Mouse (Mus musculus) hindbrain, embryonic 16.5 days (tissue): ENCODE data around the gene Gm16253. TPM values are rescaled to one million over a fixed set of nuclear protein-coding genes. Genes with fewer than 3 reads are reported as not detected.
A peak's percentile ranks its signal among the peaks of the same experiment; 100 is the strongest.

Experiments used
- ATAC-seq: fragments of 200-750 bp; cut with Nextera tagmentation; 2 replicates; pipeline ENCODE4 v1.8.0; 2017; ENCODE audit warnings: moderate TSS enrichment, moderate library complexity
- H3K27ac ChIP-seq: fragments of 300-500 bp; sonication (generic); 2 replicates; pipeline ENCODE4 v1.5.1; 2014; ENCODE audit warnings: low read depth, mild to moderate bottlenecking, control low read depth, low read length, moderate library complexity
- H3K27me3 ChIP-seq: fragments of 300-500 bp; sonication (generic); replicated peaks from 2 replicates; pipeline ENCODE4 v1.6.1; 2014; ENCODE audit warnings: low read length; ENCODE audit not compliant: control insufficient read depth, insufficient read depth
- H3K36me3 ChIP-seq: fragments of 300-500 bp; sonication (generic); 2 replicates; pipeline ENCODE4 v1.6.1; 2014; ENCODE audit warnings: mild to moderate bottlenecking, low read length, moderate library complexity, mixed read lengths; ENCODE audit not compliant: control insufficient read depth, insufficient read depth
- H3K4me1 ChIP-seq: fragments of 300-500 bp; sonication (generic); 2 replicates; pipeline ENCODE4 v1.6.1; 2014; ENCODE audit warnings: low read depth, low read length; ENCODE audit not compliant: control insufficient read depth, insufficient read depth
- H3K4me2 ChIP-seq: fragments of 300-500 bp; sonication (generic); 2 replicates; pipeline ENCODE4 v1.6.1; 2014; ENCODE audit warnings: mild to moderate bottlenecking, low read length, control low read depth, moderate library complexity
- H3K4me3 ChIP-seq: fragments of 300-500 bp; sonication (generic); 2 replicates; pipeline ENCODE4 v1.5.1; 2014; ENCODE audit warnings: mild to moderate bottlenecking, low read length, control low read depth, moderate library complexity
- H3K9ac ChIP-seq: fragments of 300-500 bp; sonication (generic); 2 replicates; pipeline ENCODE4 v1.6.1; 2014; ENCODE audit warnings: low read depth, mild to moderate bottlenecking, control low read depth, low read length, moderate library complexity
- H3K9me3 ChIP-seq: fragments of 300-500 bp; sonication (generic); 2 replicates; pipeline ENCODE4 v1.6.1; 2014; ENCODE audit warnings: mild to moderate bottlenecking, low read length, moderate library complexity; ENCODE audit not compliant: control insufficient read depth
- WGBS: fragments of 180-500 bp; shearing (Covaris S2); extraction: QIAGEN DNeasy Blood & Tissue Kit; methylation state at CpG from one replicate; pipeline ENCODE4 v1.1.7; 2014; 5-methylcytosine and 5-hydroxymethylcytosine counted together
- polyA plus RNA-seq: library from polyadenylated mRNA; unstranded; fragments of >200 nt; fragmentation: Nextera tagmentation; extraction: Ambion mirVana; gene quantifications from 2 replicates; pipeline ENCODE4 v1.2.1, GENCODE M21; 2015

The Gm16253 gene
- polyA plus RNA-seq, 1 experiment from 2014 or later, result 1.0 TPM

DNA sequence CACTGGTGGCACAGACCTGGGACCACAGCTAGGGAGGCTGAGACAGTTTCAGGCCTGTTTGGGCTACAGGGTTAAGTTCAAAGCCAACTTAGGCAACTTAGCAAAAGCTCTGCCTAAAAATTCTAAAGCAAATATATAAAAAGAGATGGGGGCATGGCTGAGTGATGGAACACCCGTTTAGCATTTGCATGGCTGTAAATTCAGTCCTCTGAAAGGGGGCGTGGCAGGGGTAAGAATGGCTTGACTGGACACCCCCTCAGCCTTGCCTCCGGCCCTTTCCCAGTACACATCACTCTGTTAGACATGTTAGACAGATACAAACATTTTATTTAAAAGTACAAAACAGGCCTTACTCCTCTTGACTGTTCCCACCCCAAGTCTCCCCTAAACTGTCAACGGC is 782 bp downstream of the Gm16253 start:
- no peak overlapping the region for H3K4me2 ChIP-seq
- H3K27me3 ChIP-seq, result no peaks in the 10 kb centered on the region
- no peaks in the 10 kb centered on the region for H3K36me3 ChIP-seq
- no peak overlapping the region for H3K9ac ChIP-seq
- peak overlapping the region; percentile 70; the same call in 1 of the 2 replicates for H3K27ac ChIP-seq
- H3K4me1 ChIP-seq, result peaks cover 7% of the 10 kb centered on the region
- no peak for ATAC-seq
- no peaks in the 10 kb centered on the region for H3K9me3 ChIP-seq
- 72% methylated on average over 4 of the region's 4 CpGs for WGBS
- H3K4me3 ChIP-seq, result no peak overlapping the region

DNA sequence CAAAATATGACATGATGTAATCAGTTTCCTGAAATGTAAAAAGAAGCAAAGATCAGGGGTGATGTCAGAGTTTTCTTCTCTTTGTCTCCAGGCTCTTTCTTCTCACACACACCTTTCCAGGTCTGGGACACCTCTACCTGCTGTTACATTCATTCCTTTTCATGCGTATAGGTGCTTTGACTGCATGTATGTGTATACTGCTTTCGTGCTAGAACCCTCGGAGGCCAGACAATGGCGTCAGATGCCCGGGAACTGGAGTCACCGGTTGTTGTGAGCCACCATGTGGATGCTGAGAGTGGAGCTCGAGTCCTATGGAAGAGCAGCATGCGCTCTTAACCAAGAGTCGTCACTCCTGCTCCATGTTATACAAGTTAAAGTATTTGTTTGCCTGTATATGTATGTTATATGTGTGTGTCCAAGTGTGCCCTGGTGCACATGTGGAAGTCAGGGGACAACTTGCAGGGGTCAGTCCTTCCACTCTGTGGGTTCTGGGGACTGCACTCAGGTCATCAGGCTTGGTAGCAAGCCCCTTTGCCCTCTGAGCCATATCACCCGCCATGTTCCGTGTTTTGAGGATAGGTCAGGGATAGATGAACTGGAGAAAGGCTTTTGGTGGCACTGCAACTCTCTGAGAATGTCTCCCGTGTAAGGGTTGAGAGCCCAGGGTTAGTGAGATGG is 1.9 kb downstream of the Gm16253 start:
- no peak overlapping the region for H3K27ac ChIP-seq
- ATAC-seq, result no peak
- H3K9me3 ChIP-seq, result no peaks in the 10 kb centered on the region
- H3K4me2 ChIP-seq, result no peak overlapping the region
- no peaks in the 10 kb centered on the region for H3K36me3 ChIP-seq
- H3K27me3 ChIP-seq, result no peaks in the 10 kb centered on the region
- H3K9ac ChIP-seq, result no peak overlapping the region
- 78% methylated on average over 12 of the region's 12 CpGs for whole genome bisulfite sequencing
- no peak overlapping the region for H3K4me3 ChIP-seq
- peaks cover 7% of the 10 kb centered on the region for H3K4me1 ChIP-seq

DNA sequence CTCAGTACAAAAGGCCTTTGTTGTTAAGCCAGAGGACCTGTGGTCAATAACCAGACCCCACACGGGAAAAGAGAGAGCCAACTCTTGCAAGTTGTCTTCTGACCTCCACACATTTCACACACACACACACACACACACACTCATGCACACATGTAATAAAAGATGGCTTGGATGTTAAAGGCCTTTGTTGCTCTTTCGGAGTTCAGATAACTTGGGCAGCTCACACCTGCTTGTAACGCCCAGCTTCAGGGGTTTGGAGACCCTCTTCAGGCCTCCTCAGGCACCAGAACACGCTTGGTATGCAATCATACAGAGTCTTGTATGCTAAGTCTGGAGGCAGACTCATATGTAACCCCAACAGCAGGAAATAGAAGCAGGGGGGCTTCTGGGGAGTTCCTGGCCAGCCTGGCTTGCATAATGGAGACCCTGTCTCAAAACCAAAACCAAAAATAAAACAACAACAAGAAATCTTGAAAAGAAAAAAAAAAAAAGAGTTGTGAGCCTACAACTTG is 2.5 kb downstream of the Gm16253 start:
- Histone ChIP-seq H3K27me3 (no peaks in the 10 kb centered on the region), H3K9me3 (no peaks in the 10 kb centered on the region), H3K4me2 (no peak overlapping the region), H3K9ac (no peak overlapping the region), H3K27ac (no peak overlapping the region), H3K4me1 (peaks cover 7% of the 10 kb centered on the region), H3K4me3 (no peak overlapping the region), H3K36me3 (no peaks in the 10 kb centered on the region)
- 84% methylated on average over 4 of the region's 4 CpGs for WGBS
- ATAC-seq, result no peak

DNA sequence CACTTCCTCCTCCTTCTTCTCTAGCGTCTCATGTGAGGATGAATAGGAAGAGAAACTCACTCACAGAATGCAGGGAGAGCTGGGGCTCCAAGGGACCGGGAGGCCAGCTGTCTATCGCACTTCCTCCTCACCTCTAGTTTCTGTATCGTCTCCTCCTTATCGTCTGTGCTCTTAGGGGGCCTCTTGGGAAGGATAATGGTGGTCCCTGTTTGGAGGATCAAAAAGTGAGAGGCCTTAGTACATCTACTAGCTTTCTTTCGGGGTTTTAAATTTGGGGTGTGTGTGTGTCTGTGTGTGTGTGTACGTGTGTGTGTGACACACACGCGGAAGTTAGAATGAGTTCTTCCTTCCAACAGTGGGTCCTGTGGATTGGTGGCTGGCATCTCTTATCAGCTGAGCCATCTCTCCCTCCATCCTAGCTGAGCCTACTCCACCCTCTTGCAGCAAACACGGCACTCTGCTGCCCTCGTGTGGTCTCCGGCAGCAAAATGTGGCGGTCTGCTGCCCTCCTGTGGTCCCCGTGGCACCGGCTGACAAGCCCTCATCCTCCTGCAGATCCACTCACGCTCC is 3.2 kb downstream of the Gm16253 start:
- H3K27ac ChIP-seq, result peak overlapping the region; percentile 13; the same call in 1 of the 2 replicates
- H3K4me3 ChIP-seq, result peak overlapping the region; percentile 30
- no peaks in the 10 kb centered on the region for H3K9me3 ChIP-seq
- H3K4me1 ChIP-seq, result peaks cover 7% of the 10 kb centered on the region
- H3K36me3 ChIP-seq, result no peaks in the 10 kb centered on the region
- ATAC-seq, result peak; percentile 82
- 13% methylated on average over 16 of the region's 16 CpGs for WGBS
- H3K9ac ChIP-seq, result peak overlapping the region; percentile 61
- no peaks in the 10 kb centered on the region for H3K27me3 ChIP-seq
- peak overlapping the region; percentile 56 for H3K4me2 ChIP-seq

DNA sequence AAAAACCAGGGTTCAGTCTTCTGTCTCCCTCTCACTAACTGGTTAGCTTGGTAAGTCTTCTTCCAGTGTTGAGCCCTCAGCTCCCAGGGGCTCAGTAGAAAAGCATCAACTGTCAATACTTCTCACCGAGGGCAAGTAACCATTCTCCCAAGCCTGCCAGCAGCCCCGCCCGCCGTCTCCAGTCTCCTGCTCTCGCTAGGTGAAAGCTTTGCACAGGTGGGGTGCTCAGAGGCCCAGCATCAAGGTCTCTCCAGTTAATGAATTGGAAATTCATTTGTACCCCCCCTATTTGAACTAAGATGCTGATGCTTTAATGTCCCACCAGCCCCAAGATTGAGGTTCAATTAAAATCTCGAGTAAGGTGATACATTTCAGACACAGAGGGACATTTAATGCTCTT is 4.4 kb downstream of the Gm16253 start:
- Histone ChIP-seq H3K9me3 (no peaks in the 10 kb centered on the region), H3K27ac (no peak overlapping the region), H3K9ac (no peak overlapping the region), H3K27me3 (no peaks in the 10 kb centered on the region), H3K36me3 (no peaks in the 10 kb centered on the region), H3K4me3 (no peak overlapping the region), H3K4me1 (peaks cover 7% of the 10 kb centered on the region), H3K4me2 (no peak overlapping the region)
- 58% methylated on average over 6 of the region's 6 CpGs for WGBS
- ATAC-seq, result no peak

DNA sequence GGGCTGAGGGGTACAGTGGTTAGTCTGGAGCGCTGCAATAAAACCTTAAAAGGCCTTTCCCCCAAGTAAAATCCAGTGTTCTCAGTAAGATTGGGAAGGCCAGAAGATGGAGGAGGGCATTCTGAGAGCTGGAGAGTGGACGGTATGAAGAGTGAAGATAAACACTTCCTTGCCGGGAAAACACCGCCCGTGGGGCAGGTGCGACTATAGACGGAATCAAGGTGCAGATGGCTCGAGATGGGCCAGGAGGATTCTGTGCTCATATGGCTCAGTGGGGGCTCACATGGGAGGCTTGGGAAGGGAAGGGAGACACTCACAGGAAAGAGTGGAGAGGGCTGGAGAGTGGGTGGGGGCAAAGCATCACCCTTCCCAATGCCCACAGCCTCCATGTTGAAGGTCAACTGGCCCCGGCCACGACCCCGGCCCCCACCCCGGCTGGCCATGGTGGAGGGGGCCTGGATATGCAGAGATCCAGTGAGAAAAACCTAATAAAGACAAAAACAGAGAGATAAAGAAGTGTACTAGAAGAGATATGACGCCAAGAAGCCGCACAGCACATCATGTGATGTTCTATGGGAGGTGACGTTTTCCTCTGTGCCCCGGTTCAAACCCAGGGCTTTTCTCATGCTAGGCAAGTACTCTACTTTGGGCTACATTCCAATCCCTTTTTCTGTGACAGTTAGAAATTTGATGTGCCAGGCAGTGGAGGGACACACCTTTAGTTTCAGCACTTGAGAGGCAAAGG is 5.2 kb downstream of the Gm16253 start:
- no peak overlapping the region for H3K27ac ChIP-seq
- H3K4me2 ChIP-seq, result no peak overlapping the region
- H3K4me1 ChIP-seq, result peaks cover 7% of the 10 kb centered on the region
- no peaks in the 10 kb centered on the region for H3K27me3 ChIP-seq
- no peak overlapping the region for H3K4me3 ChIP-seq
- H3K9ac ChIP-seq, result no peak overlapping the region
- ATAC-seq, result no peak
- no peaks in the 10 kb centered on the region for H3K9me3 ChIP-seq
- no peaks in the 10 kb centered on the region for H3K36me3 ChIP-seq
- WGBS, result 87% methylated on average over 16 of the region's 16 CpGs

DNA sequence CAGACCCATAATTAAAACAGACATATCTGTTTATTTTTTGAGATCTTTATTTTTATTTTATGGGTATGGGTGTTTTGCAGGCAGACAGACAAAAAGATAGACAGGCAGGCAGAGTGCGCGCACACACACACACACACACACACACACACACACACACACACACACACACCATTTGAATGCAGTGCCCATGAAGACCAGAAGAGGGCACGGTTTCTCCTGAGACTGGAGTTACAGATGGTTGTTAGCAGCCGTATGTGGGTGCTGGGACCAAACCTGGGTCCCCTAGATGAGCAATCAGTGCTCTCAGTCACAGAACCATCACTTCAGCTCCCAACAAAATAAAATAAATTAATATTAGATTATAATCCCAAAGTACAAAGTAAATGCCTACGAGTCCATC is 6.6 kb downstream of the Gm16253 start:
- Histone ChIP-seq H3K4me2 (no peak overlapping the region), H3K4me3 (no peak overlapping the region), H3K9ac (no peak overlapping the region), H3K36me3 (no peaks in the 10 kb centered on the region), H3K27ac (no peak overlapping the region), H3K4me1 (peaks cover 4% of the 10 kb centered on the region), H3K9me3 (no peaks in the 10 kb centered on the region), H3K27me3 (no peaks in the 10 kb centered on the region)
- no peak for ATAC-seq
- WGBS, result 95% methylated on average over 5 of the region's 5 CpGs

DNA sequence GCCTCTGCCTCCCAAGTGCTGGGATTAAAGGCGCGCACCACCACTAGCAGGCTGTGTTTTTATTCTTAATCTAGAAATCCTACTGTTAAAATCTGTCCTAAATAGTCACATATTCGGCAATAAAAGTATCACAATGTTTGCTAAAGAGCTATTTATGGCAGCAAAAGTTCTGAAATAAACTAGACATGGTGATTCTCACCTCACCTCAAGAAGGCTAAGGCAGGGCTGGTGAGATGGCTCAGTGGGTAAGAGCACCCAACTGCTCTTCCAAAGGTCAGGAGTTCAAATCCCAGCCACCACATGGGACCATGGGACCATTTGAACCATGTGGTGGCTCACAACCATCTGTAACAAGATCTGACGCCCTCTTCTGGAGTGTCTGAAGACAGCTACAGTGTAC is 13.9 kb downstream of the Gm16253 start:
- peaks cover 14% of the 10 kb centered on the region for H3K4me1 ChIP-seq
- no peaks in the 10 kb centered on the region for H3K9me3 ChIP-seq
- no peak for ATAC-seq
- H3K9ac ChIP-seq, result no peak overlapping the region
- H3K36me3 ChIP-seq, result no peaks in the 10 kb centered on the region
- no peak overlapping the region for H3K4me2 ChIP-seq
- H3K4me3 ChIP-seq, result no peak overlapping the region
- H3K27me3 ChIP-seq, result no peaks in the 10 kb centered on the region
- WGBS, result 84% methylated on average over 4 of the region's 4 CpGs
- no peak overlapping the region for H3K27ac ChIP-seq

DNA sequence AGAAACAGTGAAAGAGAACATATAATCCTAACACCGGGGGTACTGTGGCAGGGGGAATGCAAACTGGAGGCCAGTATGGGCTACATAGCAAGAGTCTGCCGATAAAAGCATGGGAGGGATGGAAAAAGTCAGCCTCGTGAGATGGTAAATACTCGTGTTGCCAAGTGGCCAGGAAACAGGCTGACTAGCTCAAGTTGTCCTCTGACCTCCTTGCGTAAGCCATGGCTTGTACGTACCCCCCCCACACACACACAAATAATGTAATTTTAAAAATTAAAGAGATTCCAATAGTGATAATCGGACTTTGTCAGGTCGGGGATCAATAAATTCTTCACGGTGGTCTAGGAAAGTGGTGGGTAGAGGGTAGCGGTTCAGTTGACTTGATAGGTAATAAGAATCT is 16.6 kb downstream of the Gm16253 start:
- ATAC-seq, result no peak
- under 1% methylated on average over 10 of the region's 10 CpGs for WGBS
- peak overlapping the region; percentile 55 for H3K4me3 ChIP-seq
- peaks cover 35% of the 10 kb centered on the region for H3K4me1 ChIP-seq
- H3K27ac ChIP-seq, result peak overlapping the region; percentile 83
- H3K9ac ChIP-seq, result peak overlapping the region; percentile 68
- H3K4me2 ChIP-seq, result peak overlapping the region; percentile 85
- H3K27me3 ChIP-seq, result no peaks in the 10 kb centered on the region
- no peaks in the 10 kb centered on the region for H3K9me3 ChIP-seq
- H3K36me3 ChIP-seq, result no peaks in the 10 kb centered on the region
